Mouse (Mus musculus) cerebellum, postnatal 36 days (tissue): Measurements from ENCODE around the gene Gm45808.

Source experiments
- DNase-seq, 2 experiments: peaks; one replicate each; pipeline ENCODE4 v3.0.0; 2021 to 2022; ENCODE audit warnings: mixed read lengths in 2 of 2

Gm45808 gene

DNA sequence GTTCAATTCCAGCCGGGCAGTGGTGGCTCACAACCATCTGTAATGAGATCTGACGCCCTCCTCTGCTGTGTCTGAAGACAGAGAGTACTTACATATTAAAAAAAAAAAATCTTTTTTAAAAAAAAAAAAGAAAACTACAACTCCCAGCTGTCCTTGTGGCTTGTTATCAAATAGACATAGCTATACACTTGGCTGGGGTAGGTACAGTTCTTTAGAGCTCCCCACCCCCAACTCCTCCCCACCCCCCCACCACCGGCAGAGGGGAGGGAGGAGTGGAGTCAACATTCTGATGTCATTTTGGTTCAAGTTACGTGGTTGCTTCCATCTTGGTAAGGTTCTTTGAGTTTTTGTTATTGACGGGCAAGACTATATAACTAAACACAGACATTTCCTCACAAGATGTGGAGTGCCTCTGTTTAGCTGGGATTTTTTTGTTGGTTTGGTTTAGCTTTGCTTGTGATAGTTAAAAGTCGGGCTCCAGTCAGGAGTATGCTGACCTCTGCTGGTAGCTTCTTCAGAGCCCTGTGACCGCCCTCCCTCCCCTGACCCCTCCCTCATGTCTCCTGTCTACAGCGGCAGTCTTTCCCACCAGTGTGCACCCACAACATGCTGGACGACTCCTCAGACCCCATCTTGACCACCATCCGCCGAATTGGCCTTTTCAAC is 39.2 kb downstream of the Gm45808 start:
- no peak for DNase-seq

DNA sequence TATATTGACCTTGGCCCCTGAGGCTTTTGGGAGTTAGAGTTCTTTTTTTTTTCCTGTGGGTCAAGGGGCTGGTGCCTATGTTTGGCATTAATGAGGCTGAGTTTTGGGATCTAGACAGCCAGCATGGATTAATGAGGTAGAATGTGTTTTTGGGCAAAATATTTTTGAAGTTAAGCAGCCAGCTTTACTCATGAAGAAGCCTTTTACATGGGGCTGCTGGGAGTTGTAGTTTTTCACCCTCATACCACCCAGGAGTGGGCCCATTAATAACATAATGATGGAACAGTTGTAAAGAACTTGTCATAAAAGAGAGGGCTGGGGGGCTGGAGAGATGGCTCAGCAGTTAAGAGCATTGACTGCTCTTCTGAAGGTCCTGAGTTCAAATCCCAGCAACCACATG is 40.0 kb downstream of the Gm45808 start:
- no peak for DNase-seq

DNA sequence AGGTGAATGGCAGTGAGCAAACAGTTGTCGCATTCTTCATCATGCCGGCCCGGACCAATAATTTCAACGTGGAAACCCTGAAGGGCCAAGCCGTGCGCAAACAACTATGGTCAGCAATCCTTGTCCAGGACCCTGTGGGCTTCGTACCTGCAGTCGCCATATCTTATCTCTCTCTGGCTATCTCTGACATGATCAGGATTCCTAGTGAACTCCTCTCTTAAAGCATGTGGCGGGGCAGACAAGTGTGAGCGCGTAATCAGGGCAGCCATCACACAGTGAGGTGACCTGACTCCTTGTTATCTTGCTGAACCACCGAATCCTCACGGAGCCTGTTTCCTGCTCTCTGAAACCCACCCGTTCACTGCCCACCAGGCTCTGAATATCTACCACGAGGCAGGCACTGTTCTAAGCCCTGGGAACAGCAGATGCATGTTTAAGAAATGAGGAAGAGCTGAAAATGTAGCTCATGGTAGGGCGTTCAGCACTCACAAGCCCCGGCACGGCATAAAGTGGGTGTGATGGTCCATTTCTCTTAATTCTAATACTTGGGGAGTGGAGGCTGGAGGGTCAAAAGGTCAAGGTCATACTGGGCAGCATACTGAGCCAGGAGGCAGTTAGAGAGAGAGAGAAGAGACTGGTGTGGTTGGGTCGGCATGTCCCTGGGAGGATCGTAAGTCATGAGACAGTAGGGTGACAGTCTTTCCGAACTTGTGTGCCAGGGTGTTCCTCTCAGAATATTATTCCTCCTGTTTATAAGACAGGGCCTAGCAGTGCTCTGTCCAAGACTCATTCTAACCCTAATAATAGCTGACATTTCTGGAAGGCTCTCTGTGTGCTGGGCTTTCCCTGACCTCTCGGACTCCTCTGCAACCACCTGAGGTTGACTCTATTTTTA is 42.8 kb downstream of the Gm45808 start:
- DNase-seq = no peak

DNA sequence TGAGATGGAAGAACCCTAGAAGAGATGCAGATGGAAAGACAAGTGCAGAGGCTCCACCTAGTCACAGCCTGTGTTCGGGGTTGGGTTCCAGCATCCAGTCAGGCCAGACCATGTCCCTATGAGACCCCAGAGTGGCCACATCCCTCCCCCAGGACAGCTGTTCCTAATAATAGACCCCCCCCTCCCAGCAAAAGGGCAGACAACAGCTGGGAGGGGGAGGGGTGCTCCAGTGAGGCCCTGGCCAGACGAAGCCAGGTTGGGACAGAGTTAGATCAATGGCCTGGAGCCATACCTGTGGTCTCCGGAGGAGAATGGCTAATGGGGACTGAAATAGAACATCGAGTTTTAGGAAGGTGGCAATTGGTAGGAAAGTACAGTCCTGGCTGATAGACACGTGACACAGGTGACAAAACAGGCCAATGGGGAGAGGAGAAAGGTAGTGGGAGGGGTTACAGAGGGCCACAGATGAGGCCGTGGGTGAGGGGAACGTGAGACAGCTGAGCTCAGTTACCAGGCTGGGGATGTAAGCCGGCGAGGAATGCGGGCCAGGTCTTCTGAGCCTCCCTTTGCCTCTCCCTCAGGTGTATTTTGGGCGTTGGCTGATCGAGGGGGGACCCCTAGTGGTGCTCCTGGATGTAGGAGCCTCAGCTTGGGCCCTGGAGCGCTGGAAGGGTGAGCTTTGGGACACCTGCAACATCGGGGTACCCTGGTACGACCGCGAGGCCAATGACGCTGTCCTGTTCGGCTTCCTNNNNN is 48.9 kb downstream of the Gm45808 start, which contains the start of gene Ruvbl2:
Gene Ruvbl2, minus strand, starts transcription at position 576 of the 756 bp plus-strand sequence.
- peak; percentile 34 to 42 for DNase-seq

DNA sequence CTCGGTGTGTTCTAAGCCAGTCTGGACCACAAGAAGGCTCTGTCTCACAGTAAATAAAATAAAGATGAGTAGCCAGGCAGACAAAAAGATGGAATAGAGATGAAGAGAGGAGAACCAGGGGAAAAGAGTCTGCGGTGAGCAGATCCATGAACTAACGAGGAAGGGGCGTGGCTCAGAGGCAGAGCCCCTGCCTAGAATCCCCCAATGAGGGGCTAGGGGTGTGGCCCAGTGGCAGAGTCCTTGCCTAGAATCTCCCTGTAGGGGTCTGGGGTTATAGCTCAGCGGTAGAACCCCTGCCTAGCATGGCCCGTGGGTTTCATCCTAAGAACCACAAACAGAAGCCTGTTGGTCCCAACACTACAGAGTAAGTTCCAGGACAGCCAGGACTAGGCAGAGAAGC is 49.6 kb downstream of the Gm45808 start:
- no peak for DNase-seq

DNA sequence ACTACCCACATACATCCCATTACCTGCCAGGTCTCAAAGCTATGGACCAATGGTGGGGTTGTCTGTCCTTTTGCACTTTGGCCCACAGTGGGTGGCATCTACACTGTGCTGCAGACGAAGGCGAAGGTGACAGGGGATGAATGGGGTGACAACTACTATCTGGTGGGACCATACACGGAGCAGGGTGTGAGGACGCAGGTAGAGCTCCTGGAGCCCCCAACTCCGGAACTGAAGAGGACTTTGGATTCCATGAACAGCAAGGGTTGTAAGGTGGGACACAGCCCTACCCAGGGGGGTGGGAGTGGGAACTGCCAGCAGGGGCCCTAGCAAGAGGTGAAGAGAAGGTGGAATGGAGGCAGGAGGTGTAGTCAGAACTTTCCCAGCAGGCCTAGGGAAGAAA is 50.2 kb downstream of the Gm45808 start:
- DNase-seq = no peak

DNA sequence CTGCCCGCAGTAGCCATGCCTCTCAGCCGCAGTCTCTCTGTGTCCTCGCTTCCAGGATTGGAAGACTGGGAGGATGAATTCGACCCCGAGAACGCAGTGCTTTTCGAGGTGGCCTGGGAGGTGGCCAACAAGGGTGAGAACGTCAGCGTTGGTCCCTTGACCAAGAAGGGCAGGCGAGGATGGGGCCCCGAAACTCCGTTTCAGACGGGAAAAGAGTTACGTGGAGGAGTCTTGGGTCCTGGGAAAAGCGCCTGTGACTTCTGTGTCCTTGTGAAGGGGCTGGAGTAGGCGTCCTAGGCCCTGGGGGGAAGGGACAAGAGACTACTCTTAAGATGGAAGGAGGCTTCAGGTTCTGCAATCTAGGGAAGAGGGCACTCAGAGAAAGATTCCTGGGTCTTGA is 51.6 kb downstream of the Gm45808 start:
- no peak for DNase-seq

DNA sequence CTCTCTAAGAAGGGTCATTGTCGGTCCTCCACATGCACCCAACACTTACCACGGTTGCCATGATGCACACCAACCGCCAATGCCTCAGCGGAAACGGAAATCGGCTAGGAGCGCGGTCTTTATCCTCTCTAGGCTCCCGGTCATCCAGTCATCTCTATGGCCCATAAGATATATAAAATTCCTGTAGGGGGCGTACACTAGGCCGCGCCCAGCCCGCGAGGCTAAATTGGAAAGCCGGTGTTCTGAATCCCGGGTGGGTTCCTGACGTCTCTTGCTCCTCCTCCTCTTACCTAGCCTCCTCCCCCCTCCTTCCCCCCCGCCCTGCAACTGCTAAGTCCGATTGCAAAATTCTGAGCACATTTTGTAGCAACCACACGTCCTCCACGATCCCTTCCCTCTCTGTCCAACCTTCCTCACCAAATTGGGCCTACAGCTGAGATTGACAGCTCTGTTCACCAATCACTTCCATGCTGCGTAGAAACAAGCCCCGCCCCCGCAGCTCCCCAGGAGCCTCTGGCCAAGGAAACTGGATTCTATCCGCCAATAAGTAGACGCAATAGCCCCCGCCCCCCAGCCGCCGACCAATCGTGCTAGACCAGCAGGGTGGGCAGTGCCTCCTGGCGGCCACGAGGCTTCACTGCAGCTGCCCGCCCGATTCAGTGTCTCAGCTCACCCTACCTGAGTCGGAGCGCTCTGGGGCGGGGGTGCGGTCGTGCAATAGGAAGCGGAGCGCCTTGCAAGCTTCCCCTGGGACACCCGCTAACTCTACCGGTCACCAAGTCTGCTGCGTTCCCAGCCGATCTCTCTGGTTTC is 52.2 kb downstream of the Gm45808 start, which contains the start of gene Gys1:
Gene Gys1, plus strand, starts transcription at position 642 of the 813 bp plus-strand sequence.
- DNase-seq = peak; percentile 100

DNA sequence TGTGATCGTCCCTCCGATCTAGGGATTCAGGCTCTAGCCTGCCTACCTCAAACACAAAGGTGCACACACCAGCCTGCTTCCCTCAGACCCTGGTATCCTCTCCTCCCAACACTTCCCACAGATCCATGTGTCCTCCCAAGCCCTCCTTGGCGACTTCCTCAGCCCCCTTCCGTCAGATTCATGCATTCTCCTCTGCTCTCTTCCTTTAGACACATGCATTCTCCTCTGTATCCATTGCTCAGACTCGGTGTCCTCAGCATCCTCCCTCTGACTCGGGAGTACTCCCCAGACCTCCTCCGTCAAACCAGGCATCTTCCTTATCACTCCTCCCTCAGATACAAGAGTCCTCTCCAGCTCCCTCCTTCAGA is 52.8 kb downstream of the Gm45808 start:
- DNase-seq = no peak

DNA sequence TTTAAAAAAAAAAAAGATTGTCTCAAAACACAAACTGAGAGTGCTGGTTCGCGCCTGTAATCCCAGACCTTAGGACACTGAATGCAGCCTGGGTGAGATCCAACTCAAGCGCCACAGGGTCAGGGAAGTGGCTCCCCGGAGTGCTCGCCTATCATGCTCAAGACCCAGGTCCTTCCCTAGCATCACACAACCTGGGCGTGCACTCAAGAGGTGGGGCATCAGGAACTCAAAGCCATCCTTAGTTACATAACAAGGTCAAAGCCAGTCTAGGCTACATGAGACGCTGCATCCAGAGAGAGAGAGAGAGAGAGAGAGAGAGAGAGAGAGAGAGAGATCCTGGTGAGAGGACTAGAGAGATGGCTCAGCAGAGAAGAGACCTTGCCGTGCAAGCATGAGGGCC is 60.1 kb downstream of the Gm45808 start:
- DNase-seq = no peak

DNA sequence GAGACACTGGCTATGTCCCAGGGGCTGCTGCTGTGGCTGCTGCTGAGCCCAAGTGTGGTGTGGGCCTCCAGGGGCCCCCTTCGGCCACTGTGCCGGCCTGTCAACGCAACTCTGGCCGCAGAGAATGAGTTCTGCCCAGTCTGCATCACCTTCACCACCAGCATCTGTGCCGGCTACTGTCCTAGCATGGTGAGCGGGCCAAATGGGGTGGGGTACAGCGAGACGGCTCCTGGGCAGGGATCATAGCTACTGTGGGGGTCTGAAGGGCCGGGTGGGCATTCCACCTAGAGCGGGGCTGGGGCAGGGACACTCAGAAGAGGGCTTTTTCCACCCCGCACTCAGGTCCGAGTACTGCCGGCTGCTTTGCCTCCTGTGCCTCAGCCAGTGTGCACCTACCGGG is 65.4 kb downstream of the Gm45808 start:
- no peak for DNase-seq

DNA sequence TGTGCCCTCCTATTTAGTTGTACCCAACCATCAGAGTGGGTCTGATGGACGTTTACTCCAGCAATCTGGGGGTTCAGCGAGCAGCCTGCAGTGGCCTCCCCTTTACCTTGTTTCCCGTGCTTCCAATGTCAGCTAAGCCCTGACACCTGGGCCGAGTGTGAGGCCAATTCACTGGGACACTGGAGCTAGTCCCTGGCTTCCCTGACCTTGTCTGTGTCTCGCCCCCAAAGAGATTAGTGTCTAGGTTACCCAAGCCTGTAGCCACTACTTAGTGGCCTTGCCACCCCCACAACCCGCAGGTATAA is 66.0 kb downstream of the Gm45808 start, which contains the start of gene Lhb:
Gene Lhb, plus strand, starts transcription at position 206 of the 305 bp plus-strand sequence.
- DNase-seq = no peak

DNA sequence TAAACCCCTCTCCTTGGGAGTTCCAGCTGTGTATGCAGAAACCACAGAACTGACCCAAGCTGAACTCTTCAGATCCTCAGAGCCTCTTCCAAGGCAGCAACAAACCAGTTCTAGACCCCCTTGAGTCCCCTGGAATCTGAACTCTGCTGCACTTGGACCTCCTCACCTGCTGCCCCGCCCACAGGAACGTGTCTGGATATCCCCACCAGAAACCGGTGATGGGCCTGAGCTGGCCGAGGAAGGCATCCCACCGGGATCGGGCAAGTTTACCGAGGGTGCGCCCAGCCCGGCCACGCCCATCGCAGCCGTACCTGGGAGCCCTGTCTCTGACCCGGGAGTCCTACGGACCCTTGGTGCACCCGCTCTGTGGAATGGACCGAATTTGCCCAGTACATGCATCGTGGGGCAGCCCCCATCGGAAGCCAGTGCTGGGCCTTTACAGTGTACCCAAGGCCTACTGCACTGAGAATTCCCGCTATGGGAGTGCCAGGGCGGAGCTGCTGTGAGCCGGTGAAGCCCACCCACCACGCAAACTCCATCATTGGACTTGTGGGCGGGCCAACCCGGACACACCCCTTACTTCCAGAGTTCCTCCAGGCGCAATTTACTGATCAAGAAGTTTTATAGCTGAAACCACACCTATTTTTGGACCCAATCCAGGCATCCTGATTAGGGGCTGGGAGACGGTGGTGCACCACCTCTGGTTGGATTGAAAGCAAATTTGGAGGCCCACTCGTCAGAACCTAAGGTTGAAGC is 66.6 kb downstream of the Gm45808 start:
- DNase-seq = no peak

DNA sequence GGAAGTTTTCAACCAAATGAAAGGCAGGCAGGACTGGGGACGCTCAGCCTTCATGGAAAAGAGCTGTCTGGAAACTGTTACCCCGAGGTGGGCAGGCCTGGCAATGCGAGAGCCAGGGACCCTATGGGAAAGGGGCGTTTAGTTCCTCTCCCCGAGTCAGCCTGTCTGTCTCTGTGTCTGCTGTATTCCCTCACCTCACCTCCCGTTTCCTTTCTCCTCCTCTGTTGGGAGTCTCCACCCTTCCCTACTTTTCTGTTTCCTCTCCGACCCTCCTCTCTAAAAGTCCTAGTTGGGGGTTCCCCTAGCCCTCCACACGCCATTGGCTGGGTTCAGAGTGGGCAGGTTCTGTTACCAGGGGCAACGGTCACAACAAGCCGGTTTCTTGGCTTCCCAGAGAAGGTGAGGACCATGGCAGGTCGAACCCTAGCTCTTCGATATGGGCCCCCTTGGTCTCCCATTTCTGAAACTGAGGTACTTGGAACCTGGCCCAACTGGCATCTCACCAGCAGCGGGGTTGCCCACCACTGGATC is 68.6 kb downstream of the Gm45808 start:
- DNase-seq = no peak
